Mouse (Mus musculus) sigmoid colon, adult 10 weeks (tissue): ENCODE data around the gene Ccdc54. TPM values are rescaled to one million over a fixed set of nuclear protein-coding genes. Genes with fewer than 3 reads are reported as not detected.

Source experiments
- polyA plus RNA-seq: library from polyadenylated mRNA; stranded (reverse); fragments of 350-450 nt; fragmentation: Illumina TruSeq; extraction: RNeasy Lipid Tissue Mini Kit (QIAGEN cat#74804); gene quantifications from one replicate; pipeline ENCODE4 v1.2.3, GENCODE M21; 2014; ENCODE audit warnings: low read depth, low replicate concordance

Gene Ccdc54
- not detected for polyA plus RNA-seq

GRCm38 (mm10) chr16:50591054-50591453 lies at the start of gene Ccdc54:
Ccdc54 (minus strand) TSS chr16:50591154.

Other genes starting within 250 kb of the Ccdc54 start
- 27.0 TPM for gene Bbx, start 158.8 kb downstream of the Ccdc54 start, polyA plus RNA-seq